Mouse (Mus musculus): ENCODE data around the gene A830018L16Rik. TPM values are rescaled to one million over a fixed set of nuclear protein-coding genes. Genes with fewer than 3 reads are reported as not detected.

The A830018L16Rik gene
- polyA plus RNA-seq, 1 experiment from 2014 or later, result 16.7 TPM

DNA sequence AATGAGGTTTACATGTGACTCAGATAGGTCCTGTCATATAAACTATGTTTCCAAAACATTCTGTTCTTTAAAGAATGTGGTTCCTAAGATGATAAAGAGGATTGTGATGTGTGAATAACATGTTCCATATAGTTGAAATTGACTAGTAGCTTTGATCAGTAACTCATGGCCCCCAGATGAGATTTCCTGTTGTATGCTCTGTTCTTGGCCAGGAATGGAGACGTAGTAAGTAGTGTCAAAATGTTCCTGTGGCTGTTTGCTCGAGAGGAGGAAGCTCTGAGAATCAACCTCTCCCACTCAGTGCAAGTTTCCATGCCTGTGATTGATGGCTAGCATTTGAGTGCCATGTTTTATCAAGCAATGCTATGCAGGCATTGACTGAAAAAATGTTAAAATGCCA lies 467.8 kb downstream of the A830018L16Rik start:
- H3K9ac ChIP-seq (replicated peaks), result no peak overlapping the region
- no peaks in the 10 kb centered on the region for H3K27me3 ChIP-seq (replicated peaks)
- WGBS, result 61% methylated on average over 2 of the region's 2 CpGs
- no peaks in the 10 kb centered on the region for H3K36me3 ChIP-seq
- H3K9me3 ChIP-seq (replicated peaks), result no peaks in the 10 kb centered on the region
- H3K4me3 ChIP-seq (replicated peaks), result no peak overlapping the region
- H3K4me2 ChIP-seq, result no peak overlapping the region
- ATAC-seq (ENCODE audit: low FRiP score), result no peak
- no peaks in the 10 kb centered on the region for H3K4me1 ChIP-seq
- H3K27ac ChIP-seq (replicated peaks), result no peak overlapping the region

DNA sequence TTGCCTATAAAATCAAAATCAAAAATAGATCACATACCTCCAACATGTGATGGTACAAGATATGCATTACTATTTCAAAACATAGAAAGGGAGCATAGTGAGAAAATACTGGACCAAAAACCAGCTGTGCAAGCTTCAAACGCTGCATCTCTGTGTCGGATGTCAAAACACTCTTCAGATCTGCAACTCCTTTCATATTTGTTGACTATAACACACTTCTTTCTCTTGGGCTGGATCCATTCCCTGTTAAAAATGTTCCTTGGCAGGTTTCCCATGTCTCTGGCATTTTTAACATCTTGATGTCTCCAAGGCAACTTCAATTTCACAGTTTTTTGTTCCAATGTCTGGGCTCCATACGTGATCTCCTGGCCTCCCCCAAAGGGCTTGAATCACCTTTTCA lies 481.8 kb downstream of the A830018L16Rik start:
- no peak overlapping the region for H3K4me2 ChIP-seq
- ATAC-seq (ENCODE audit: low FRiP score), result no peak
- H3K36me3 ChIP-seq, result no peaks in the 10 kb centered on the region
- no peaks in the 10 kb centered on the region for H3K4me1 ChIP-seq
- WGBS, result 66% methylated on average over 3 of the region's 3 CpGs
- no peak overlapping the region for H3K4me3 ChIP-seq (replicated peaks)
- H3K9me3 ChIP-seq (replicated peaks), result no peaks in the 10 kb centered on the region
- no peak overlapping the region for H3K9ac ChIP-seq (replicated peaks)
- no peak overlapping the region for H3K27ac ChIP-seq (replicated peaks)
- H3K27me3 ChIP-seq (replicated peaks), result no peaks in the 10 kb centered on the region

DNA sequence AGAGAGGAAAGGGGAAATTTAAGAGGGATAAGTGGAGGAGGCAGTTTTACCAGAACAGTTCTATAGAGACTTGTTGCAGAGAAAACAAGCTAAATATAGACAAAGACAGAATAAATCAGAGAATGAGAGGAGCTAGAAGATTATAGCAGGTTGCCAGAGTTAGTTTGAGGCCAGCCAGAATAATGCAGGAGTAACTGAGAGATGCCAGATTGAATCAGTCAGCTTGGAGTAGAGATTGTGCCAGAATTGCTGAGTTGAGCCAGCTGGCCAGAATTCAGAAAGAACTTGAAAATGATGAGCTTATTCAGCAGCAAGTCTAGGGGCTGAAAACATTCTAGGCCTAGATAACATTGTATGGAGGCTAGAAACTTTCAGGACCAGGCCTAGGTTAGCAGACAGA lies 502.0 kb downstream of the A830018L16Rik start:
- no peak overlapping the region for H3K27ac ChIP-seq (replicated peaks)
- no peak overlapping the region for H3K4me2 ChIP-seq
- ATAC-seq (ENCODE audit: low FRiP score), result no peak
- no peaks in the 10 kb centered on the region for H3K4me1 ChIP-seq
- no peaks in the 10 kb centered on the region for H3K27me3 ChIP-seq (replicated peaks)
- no peak overlapping the region for H3K9ac ChIP-seq (replicated peaks)
- H3K4me3 ChIP-seq (replicated peaks), result no peak overlapping the region
- no peaks in the 10 kb centered on the region for H3K9me3 ChIP-seq (replicated peaks)
- H3K36me3 ChIP-seq, result no peaks in the 10 kb centered on the region

DNA sequence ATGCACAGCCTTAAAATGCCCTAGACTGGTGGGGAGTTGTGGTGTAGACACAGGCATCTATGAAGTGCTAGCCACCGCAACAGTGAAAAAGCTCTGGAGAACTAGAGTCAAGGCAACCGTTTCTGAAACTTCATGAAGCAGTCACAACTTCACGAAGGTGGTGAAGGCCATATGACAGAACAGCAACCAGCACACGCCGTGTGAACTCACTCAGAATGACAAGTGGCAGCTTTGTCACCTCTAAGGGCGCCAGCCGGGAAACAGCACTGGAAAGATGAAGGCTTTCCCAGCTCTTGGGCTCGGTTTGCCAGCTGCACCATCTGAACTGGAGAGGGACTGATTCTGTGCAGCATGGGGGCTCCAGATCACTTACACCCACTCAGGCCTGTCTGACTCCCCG lies 523.1 kb downstream of the A830018L16Rik start:
- no peak overlapping the region for H3K9ac ChIP-seq (replicated peaks)
- no peaks in the 10 kb centered on the region for H3K4me1 ChIP-seq
- H3K27me3 ChIP-seq (replicated peaks), result no peaks in the 10 kb centered on the region
- no peak overlapping the region for H3K4me2 ChIP-seq
- no peak overlapping the region for H3K4me3 ChIP-seq (replicated peaks)
- H3K27ac ChIP-seq (replicated peaks), result no peak overlapping the region
- no peak for ATAC-seq (ENCODE audit: low FRiP score)
- H3K9me3 ChIP-seq (replicated peaks), result no peaks in the 10 kb centered on the region
- H3K36me3 ChIP-seq, result no peaks in the 10 kb centered on the region
- 86% methylated on average over 9 of the region's 9 CpGs for WGBS

DNA sequence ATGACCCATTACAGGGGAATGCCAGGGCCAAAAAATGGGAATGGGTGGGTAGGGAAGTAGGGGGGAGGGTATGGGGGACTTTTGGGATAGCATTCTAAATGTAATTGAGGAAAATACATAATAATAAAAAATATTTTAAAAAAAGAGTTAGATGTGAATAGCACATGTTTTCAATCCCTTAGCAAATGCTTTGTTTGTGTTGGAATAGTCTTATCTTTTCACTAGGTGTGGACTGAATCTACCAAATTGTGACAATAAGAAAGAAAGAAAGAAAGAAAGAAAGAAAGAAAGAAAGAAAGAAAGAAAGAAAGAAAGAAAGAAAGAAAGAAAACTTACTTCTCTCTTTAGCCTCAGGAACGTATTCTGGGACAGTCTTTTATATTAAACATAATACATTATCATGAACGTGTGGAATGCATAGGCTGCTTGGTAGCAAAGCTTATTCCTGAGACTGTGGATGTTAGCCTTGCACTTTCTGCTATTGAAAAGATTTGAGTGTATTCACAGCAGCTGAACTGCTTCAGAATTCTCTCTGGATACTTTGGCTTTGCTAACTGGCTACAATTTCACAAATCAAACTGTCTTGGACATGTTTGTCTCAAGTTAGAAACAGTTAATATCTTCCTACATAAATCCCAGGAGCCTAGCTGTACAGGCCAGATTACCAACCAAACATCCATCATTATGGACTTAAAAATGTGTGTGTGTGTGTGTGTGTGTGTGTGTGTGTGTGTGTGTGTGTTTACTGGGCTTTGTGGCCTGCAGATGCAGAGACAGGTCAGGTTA lies 545.7 kb downstream of the A830018L16Rik start:
- H3K4me2 ChIP-seq, result no peak overlapping the region
- H3K9me3 ChIP-seq (replicated peaks), result no peaks in the 10 kb centered on the region
- ATAC-seq (ENCODE audit: low FRiP score), result no peak
- no peak overlapping the region for H3K4me3 ChIP-seq (replicated peaks)
- no peak overlapping the region for H3K27ac ChIP-seq (replicated peaks)
- no peaks in the 10 kb centered on the region for H3K27me3 ChIP-seq (replicated peaks)
- WGBS, result 80% methylated on average over 2 of the region's 2 CpGs
- H3K4me1 ChIP-seq, result no peaks in the 10 kb centered on the region
- no peak overlapping the region for H3K9ac ChIP-seq (replicated peaks)
- no peaks in the 10 kb centered on the region for H3K36me3 ChIP-seq

DNA sequence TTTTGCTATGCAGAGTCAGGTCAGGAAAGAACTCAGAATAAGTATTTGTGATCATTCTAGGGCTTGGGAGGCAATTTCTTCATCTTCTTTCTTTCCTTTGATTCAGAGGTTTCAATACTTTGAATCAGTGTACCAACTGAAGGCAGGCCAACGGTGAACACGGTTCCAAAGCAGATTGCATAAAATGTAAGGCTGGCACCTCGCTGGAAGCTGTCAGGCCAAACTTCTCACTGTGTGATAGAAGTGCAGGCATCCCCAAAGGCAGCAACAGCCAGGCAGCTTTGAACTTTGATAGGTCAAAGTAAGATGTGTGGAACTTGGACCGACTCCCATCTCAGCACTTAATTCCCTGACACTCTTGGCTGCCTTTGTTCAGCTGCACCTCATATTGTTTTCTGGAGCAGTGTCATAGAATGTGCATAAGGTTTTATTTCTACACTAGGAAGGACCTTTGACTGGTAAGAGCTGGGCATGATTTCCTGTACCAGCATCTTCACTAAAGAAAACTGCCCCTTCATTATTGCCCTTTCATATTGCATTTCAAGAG lies 568.8 kb downstream of the A830018L16Rik start:
- Histone ChIP-seq H3K4me2 (no peak overlapping the region), H3K9me3 (replicated peaks) (no peaks in the 10 kb centered on the region), H3K9ac (replicated peaks) (no peak overlapping the region), H3K4me3 (replicated peaks) (no peak overlapping the region), H3K36me3 (no peaks in the 10 kb centered on the region), H3K27me3 (replicated peaks) (no peaks in the 10 kb centered on the region), H3K27ac (replicated peaks) (no peak overlapping the region), H3K4me1 (no peaks in the 10 kb centered on the region)
- ATAC-seq (ENCODE audit: low FRiP score), result no peak
- WGBS, result 80% methylated on average over 4 of the region's 4 CpGs

DNA sequence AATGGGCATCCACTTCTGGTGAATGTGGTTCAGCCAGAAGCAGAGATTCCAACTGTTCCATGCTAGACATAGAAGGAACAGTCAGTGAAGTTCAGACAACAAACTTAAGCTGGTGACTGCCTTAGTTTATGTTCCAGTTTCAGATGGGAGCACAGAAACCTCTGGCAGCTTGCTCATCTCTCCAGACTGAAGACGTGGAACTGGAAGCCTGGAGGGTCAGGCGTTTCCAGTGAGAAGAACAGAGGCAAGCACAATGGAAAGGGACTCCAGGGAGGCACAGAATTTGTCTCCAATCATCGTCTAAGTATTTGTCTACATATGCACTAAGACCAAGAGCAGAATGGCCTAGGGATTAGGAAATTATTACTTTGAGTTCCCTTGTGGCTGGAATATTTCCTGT lies 576.1 kb downstream of the A830018L16Rik start:
- no peak for ATAC-seq (ENCODE audit: low FRiP score)
- Histone ChIP-seq H3K36me3 (no peaks in the 10 kb centered on the region), H3K4me1 (no peaks in the 10 kb centered on the region), H3K4me3 (replicated peaks) (no peak overlapping the region), H3K9me3 (replicated peaks) (no peaks in the 10 kb centered on the region), H3K27ac (replicated peaks) (no peak overlapping the region), H3K27me3 (replicated peaks) (no peaks in the 10 kb centered on the region), H3K4me2 (no peak overlapping the region), H3K9ac (replicated peaks) (no peak overlapping the region)
- 79% methylated on average over 3 of the region's 3 CpGs for WGBS

DNA sequence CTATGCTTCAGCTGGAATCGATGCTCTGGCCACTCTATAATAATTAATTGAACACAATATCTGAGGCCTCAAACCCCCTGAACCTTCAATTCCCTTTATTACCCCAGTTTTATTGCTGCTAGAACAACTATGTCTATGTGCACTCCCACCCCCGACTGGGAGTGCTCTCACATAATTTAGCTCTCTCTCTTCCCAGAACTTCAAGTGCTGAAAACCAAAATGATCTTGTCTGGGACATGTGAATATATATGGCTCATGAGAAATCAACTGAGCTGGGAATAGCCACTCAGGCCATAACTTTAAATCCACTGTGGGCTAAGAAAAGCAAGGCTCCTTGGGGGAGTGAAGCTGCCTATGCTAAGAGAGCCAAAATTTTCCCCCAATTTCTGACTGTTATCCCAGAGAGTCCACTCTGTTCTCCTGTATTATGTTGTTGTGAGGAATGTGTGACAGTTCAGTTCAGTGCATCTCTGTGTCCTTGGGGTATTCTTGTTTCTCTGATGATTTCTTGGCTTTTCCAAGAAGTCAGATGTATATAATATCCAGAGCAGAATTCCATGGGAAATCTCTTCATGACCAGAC lies 582.5 kb downstream of the A830018L16Rik start:
- no peak overlapping the region for H3K9ac ChIP-seq (replicated peaks)
- H3K27ac ChIP-seq (replicated peaks), result no peak overlapping the region
- H3K4me2 ChIP-seq, result no peak overlapping the region
- H3K9me3 ChIP-seq (replicated peaks), result no peaks in the 10 kb centered on the region
- H3K27me3 ChIP-seq (replicated peaks), result no peaks in the 10 kb centered on the region
- no peaks in the 10 kb centered on the region for H3K4me1 ChIP-seq
- no peaks in the 10 kb centered on the region for H3K36me3 ChIP-seq
- ATAC-seq (ENCODE audit: low FRiP score), result peak; percentile 53; the same call in 1 of the 2 replicates
- 20% methylated on average over 2 of the region's 2 CpGs for WGBS
- no peak overlapping the region for H3K4me3 ChIP-seq (replicated peaks)

DNA sequence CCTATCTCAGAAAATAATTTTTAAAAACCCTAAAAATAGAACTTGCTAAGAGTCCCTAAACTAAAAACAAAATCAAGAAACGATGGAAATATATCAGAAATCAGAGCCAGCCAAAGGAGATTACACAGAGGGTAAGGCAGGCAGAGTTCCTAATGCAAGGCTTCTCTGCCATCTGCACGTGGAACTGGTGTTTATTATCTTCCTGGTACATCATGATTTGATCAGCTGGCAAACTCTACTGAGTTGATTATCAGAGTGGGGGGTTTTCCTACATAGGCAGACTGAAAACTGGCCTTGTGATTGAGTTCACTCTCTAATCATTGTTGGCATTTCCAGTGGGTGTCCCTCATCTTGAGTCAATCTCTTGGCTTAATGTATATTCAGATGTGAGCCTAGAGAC lies 583.7 kb downstream of the A830018L16Rik start:
- Histone ChIP-seq H3K27me3 (replicated peaks) (no peaks in the 10 kb centered on the region), H3K36me3 (no peaks in the 10 kb centered on the region), H3K4me2 (no peak overlapping the region), H3K9me3 (replicated peaks) (no peaks in the 10 kb centered on the region), H3K4me1 (no peaks in the 10 kb centered on the region), H3K27ac (replicated peaks) (no peak overlapping the region), H3K9ac (replicated peaks) (no peak overlapping the region), H3K4me3 (replicated peaks) (no peak overlapping the region)
- whole genome bisulfite sequencing, result 65% methylated on average over 2 of the region's 2 CpGs
- ATAC-seq (ENCODE audit: low FRiP score), result no peak

DNA sequence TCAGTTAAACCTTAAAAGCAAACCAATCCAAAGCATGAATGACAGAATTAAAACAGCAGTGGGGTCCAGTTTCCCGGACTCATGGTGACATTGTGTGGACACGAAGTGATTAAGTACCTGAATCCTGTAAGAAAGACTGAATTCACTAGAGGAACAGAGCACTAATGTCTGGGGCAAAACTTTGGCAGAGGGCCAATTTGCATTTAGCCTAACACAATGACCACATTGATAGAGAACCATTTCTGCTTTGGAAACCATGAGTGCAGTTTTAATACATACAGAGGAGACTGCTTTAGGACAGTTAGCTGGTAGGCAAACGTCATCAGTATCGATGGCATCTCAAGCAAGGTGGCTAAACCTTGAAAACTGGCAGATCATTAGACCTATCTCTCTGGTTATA lies 586.7 kb downstream of the A830018L16Rik start:
- Histone ChIP-seq H3K27me3 (replicated peaks) (no peaks in the 10 kb centered on the region), H3K9ac (replicated peaks) (no peak overlapping the region), H3K9me3 (replicated peaks) (no peaks in the 10 kb centered on the region), H3K4me2 (no peak overlapping the region), H3K4me3 (replicated peaks) (no peak overlapping the region), H3K27ac (replicated peaks) (no peak overlapping the region), H3K4me1 (no peaks in the 10 kb centered on the region), H3K36me3 (no peaks in the 10 kb centered on the region)
- ATAC-seq (ENCODE audit: low FRiP score), result peak; percentile 77
- 24% methylated on average over 4 of the region's 4 CpGs for WGBS

DNA sequence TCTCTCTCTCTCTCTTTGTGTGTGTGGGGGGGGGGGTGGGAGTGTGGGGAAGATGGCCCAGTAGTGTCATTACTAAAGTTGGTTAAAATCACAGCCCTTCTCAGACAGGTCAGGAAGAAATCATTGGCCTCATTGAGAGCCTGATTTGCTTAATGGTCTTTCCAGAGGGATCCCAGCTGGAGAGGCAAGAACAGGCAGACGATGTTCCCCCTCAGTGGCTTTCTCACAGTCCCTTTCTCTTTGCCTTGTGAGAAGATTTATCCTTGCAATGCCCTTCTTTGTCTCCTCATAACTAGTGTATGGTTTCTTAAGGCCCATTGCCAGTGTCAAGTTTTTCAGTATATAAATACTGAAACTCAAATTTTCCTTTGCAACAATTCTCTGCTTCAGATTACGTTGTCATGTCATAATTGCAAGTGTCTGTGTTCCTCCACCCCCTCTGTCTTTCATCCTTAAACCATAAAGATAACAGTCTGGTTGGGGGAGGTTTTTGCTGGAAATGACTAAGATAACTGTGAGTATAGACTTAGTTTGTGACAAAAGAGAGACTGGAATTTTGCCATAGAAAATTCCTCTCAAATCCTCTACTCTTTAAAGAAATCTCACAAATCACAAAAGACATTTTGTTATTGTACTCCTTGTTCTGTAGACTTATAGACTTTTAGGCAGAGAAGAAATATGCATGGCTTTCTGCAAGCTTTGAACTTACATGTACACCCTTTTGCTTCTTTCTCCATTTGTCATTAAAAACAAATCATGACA lies 595.1 kb downstream of the A830018L16Rik start:
- H3K27me3 ChIP-seq (replicated peaks), result no peaks in the 10 kb centered on the region
- no peaks in the 10 kb centered on the region for H3K36me3 ChIP-seq
- no peak for ATAC-seq (ENCODE audit: low FRiP score)
- WGBS, result 30% methylated on average over 2 of the region's 2 CpGs
- H3K27ac ChIP-seq (replicated peaks), result no peak overlapping the region
- H3K4me1 ChIP-seq, result no peaks in the 10 kb centered on the region
- H3K4me3 ChIP-seq (replicated peaks), result no peak overlapping the region
- H3K9me3 ChIP-seq (replicated peaks), result no peaks in the 10 kb centered on the region
- H3K9ac ChIP-seq (replicated peaks), result no peak overlapping the region
- no peak overlapping the region for H3K4me2 ChIP-seq

DNA sequence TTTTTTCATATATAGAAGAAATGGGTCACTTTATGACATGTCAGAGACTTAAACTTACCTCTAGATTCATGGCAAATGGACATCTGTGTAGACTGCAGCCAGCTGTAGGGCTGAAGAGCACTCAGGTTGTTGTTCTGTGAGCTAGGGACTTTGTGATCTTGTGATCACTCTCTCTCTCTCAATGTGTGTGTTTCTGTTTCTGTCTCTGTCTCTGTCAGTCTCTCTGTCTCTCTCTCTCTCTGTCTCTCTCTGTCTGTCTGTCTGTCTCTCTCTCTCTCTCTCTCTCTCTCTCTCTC lies 595.6 kb downstream of the A830018L16Rik start:
- H3K36me3 ChIP-seq, result no peaks in the 10 kb centered on the region
- no peak overlapping the region for H3K4me2 ChIP-seq
- no peak overlapping the region for H3K9ac ChIP-seq (replicated peaks)
- no peak overlapping the region for H3K4me3 ChIP-seq (replicated peaks)
- no peak overlapping the region for H3K27ac ChIP-seq (replicated peaks)
- H3K27me3 ChIP-seq (replicated peaks), result no peaks in the 10 kb centered on the region
- H3K4me1 ChIP-seq, result no peaks in the 10 kb centered on the region
- ATAC-seq (ENCODE audit: low FRiP score), result no peak
- H3K9me3 ChIP-seq (replicated peaks), result no peaks in the 10 kb centered on the region

Data from neural tube, embryonic 15.5 days (tissue).